Mouse (Mus musculus): ENCODE results near the gene Galm. TPM values are rescaled to one million over a fixed set of nuclear protein-coding genes. Genes with fewer than 3 reads are reported as not detected.
"Not testable (repeated sequence)": the region's sequence is repeated elsewhere in the genome, so short reads cannot be mapped to it uniquely, and the experiment has no call there.

Galm gene
- polyA plus RNA-seq, 1 experiment, result 27.5 TPM

GRCm38 (mm10) chr17:80180468-80180867, 53.2 kb downstream of the Galm start:
- Histone ChIP-seq H3K27me3 (ENCODE audit: control insufficient read depth, insufficient read depth, low read length) (no peaks in the 10 kb centered on the region), H3K4me3 (ENCODE audit: control insufficient read depth, low read depth, low read length) (no peak overlapping the region), H3K4me1 (ENCODE audit: control insufficient read depth, insufficient read depth, low read length) (no peaks in the 10 kb centered on the region), H3K27ac (ENCODE audit: control insufficient read depth, insufficient read depth, low read depth, low read length) (no peak overlapping the region), H3K36me3 (ENCODE audit: control insufficient read depth, insufficient read depth, low read length) (no peaks in the 10 kb centered on the region)
- no peak for TF ChIP-seq CTCF (IDR thresholded peaks at IDR 0.05; ENCODE audit: control insufficient read depth, insufficient read depth, insufficient replicate concordance, low read depth, low read length)
- no peak for TF ChIP-seq POLR2A (IDR thresholded peaks at IDR 0.05; ENCODE audit: control insufficient read depth, low read depth, low read length)

GRCm38 (mm10) chr17:80183615-80184014, 56.3 kb downstream of the Galm start:
- Histone ChIP-seq H3K27me3 (ENCODE audit: control insufficient read depth, insufficient read depth, low read length) (no peaks in the 10 kb centered on the region), H3K4me1 (ENCODE audit: control insufficient read depth, insufficient read depth, low read length) (no peaks in the 10 kb centered on the region), H3K27ac (ENCODE audit: control insufficient read depth, insufficient read depth, low read depth, low read length) (no peak overlapping the region), H3K36me3 (ENCODE audit: control insufficient read depth, insufficient read depth, low read length) (no peaks in the 10 kb centered on the region), H3K4me3 (ENCODE audit: control insufficient read depth, low read depth, low read length) (no peak overlapping the region)
- TF ChIP-seq CTCF (IDR thresholded peaks at IDR 0.05; ENCODE audit: control insufficient read depth, insufficient read depth, insufficient replicate concordance, low read depth, low read length), result no peak
- no peak for TF ChIP-seq POLR2A (IDR thresholded peaks at IDR 0.05; ENCODE audit: control insufficient read depth, low read depth, low read length)

DNA sequence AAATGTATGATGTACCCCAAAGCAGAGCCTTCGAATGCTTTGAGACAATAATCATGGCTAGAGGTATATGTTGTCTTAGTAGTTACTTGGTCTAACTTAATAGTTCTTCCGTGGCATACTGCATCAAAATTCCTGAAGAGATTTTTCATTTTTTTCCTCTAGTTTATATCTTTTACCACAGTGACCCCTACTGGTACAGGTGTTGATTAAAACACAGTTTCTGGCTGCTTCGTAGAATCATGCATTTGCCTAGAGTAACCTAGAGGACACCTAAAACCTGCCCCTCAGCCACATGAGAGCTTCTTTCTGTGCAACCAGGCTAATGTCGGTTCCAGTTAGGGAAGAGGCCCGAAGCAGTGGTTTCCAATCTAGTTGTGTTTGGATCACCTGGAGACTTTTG, 65.8 kb downstream of the Galm start:
- H3K4me1 ChIP-seq (ENCODE audit: control insufficient read depth, insufficient read depth, low read length), result no peaks in the 10 kb centered on the region
- no peaks in the 10 kb centered on the region for H3K36me3 ChIP-seq (ENCODE audit: control insufficient read depth, insufficient read depth, low read length)
- H3K27ac ChIP-seq (ENCODE audit: control insufficient read depth, insufficient read depth, low read depth, low read length), result no peak overlapping the region
- no peaks in the 10 kb centered on the region for H3K27me3 ChIP-seq (ENCODE audit: control insufficient read depth, insufficient read depth, low read length)
- TF ChIP-seq POLR2A (IDR thresholded peaks at IDR 0.05; ENCODE audit: control insufficient read depth, low read depth, low read length), result no peak
- TF ChIP-seq CTCF (IDR thresholded peaks at IDR 0.05; ENCODE audit: control insufficient read depth, insufficient read depth, insufficient replicate concordance, low read depth, low read length), result no peak
- H3K4me3 ChIP-seq (ENCODE audit: control insufficient read depth, low read depth, low read length), result no peak overlapping the region

GRCm38 (mm10) chr17:80199160-80199778, 72.0 kb downstream of the Galm start:
- peaks cover 2% of the 10 kb centered on the region for H3K36me3 ChIP-seq (ENCODE audit: control insufficient read depth, insufficient read depth, low read length)

GRCm38 (mm10) chr17:80205657-80206056, 78.4 kb downstream of the Galm start:
- H3K36me3 ChIP-seq (ENCODE audit: control insufficient read depth, insufficient read depth, low read length), result peaks cover 5% of the 10 kb centered on the region

More at GRCm38 (mm10) chr17:80199160-80199778, 72.0 kb downstream of the Galm start:
- H3K27ac ChIP-seq (ENCODE audit: control insufficient read depth, insufficient read depth, low read depth, low read length), result no peak overlapping the region
- H3K4me1 ChIP-seq (ENCODE audit: control insufficient read depth, insufficient read depth, low read length), result no peaks in the 10 kb centered on the region
- H3K4me3 ChIP-seq (ENCODE audit: control insufficient read depth, low read depth, low read length), result no peak overlapping the region
- TF ChIP-seq CTCF (IDR thresholded peaks at IDR 0.05; ENCODE audit: control insufficient read depth, insufficient read depth, insufficient replicate concordance, low read depth, low read length), result no peak
- TF ChIP-seq POLR2A (IDR thresholded peaks at IDR 0.05; ENCODE audit: control insufficient read depth, low read depth, low read length), result no peak
- H3K27me3 ChIP-seq (ENCODE audit: control insufficient read depth, insufficient read depth, low read length), result no peaks in the 10 kb centered on the region

DNA sequence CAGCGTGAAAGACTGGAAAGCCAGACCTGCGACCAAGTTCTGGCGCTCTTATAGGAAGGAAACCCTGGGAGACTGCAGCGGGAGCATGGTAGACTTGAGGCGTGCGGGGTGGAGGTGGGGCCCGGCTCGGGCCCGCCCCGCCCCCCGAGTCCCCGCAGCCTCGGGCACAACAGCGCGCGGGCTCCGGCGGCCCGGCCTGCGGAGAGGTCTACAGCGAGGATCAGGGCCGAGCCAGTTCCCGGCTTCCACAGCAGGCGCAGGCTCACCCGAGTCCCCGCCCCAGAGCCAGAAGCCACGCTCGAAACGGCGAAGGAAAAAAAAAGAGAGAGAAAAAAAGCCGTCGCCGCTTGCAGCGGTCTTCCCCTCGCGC, 79.0 kb downstream of the Galm start:
- peak overlapping the region; percentile 95 for H3K4me3 ChIP-seq (ENCODE audit: control insufficient read depth, low read depth, low read length)
- H3K27ac ChIP-seq (ENCODE audit: control insufficient read depth, insufficient read depth, low read depth, low read length), result peak overlapping the region; percentile 99
- H3K27me3 ChIP-seq (ENCODE audit: control insufficient read depth, insufficient read depth, low read length), result no peaks in the 10 kb centered on the region
- no peaks in the 10 kb centered on the region for H3K4me1 ChIP-seq (ENCODE audit: control insufficient read depth, insufficient read depth, low read length)
- peaks cover 5% of the 10 kb centered on the region for H3K36me3 ChIP-seq (ENCODE audit: control insufficient read depth, insufficient read depth, low read length)
- no peak for TF ChIP-seq POLR2A (IDR thresholded peaks at IDR 0.05; ENCODE audit: control insufficient read depth, low read depth, low read length)

More at GRCm38 (mm10) chr17:80205657-80206056, 78.4 kb downstream of the Galm start:
- no peak for TF ChIP-seq CTCF (IDR thresholded peaks at IDR 0.05; ENCODE audit: control insufficient read depth, insufficient read depth, insufficient replicate concordance, low read depth, low read length)
- no peak for TF ChIP-seq POLR2A (IDR thresholded peaks at IDR 0.05; ENCODE audit: control insufficient read depth, low read depth, low read length)
- Histone ChIP-seq H3K27ac (ENCODE audit: control insufficient read depth, insufficient read depth, low read depth, low read length) (no peak overlapping the region; the same call in 1 of the 2 replicates), H3K4me3 (ENCODE audit: control insufficient read depth, low read depth, low read length) (peak overlapping the region; percentile 95), H3K27me3 (ENCODE audit: control insufficient read depth, insufficient read depth, low read length) (no peaks in the 10 kb centered on the region), H3K4me1 (ENCODE audit: control insufficient read depth, insufficient read depth, low read length) (no peaks in the 10 kb centered on the region)

DNA sequence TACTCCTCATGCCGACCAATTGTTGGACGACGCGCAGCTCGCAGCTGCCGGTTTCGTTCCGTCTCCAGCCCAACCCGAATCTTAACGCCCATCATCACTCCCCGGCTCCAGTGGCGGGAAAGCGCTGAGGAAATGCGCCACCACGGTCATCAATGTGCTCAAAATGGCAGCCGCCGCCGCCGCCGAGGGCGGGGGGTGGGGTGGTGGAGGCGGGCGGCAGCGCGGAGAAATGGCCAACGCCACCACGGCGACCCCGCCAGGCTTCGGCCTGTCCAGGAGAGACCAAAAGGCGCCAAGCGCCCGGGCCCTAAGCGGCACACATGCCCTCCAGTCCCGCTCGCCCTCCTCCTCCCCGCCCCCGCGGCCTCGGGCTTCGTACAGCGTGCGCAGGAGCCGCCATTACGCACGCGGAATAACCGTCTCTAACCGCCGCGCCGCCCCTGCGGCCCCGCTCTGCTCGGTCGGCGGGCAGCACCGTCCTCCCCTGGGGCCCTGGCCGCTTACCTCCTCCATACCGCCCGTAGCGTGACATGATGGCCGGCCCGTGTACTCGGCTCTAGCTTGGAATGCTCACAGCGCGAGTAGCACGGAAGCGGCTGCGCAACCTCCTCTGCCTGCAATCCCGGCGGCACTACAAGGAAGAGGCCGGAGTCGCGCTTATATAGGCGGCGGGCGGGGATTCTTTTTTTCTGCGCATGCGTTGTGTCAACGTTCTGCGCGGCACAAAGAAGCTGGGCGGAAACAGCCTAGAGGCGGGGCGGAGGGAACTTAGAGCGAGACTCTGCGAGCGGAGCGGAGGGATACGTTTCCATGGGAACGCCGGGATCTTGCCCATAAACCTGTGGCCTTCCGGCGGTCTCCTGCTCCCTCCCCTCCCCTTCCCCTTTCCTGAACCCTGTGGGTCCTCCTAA, 79.7 kb downstream of the Galm start, which contains the start of the genes Srsf7 and Ttc39d:
Gene Srsf7, minus strand, starts transcription at position 637 of the 911 bp plus-strand sequence.
Gene Ttc39d, plus strand, starts transcription at position 790 of the 911 bp plus-strand sequence.
- H3K36me3 ChIP-seq (ENCODE audit: control insufficient read depth, insufficient read depth, low read length), result peaks cover 5% of the 10 kb centered on the region
- no peaks in the 10 kb centered on the region for H3K4me1 ChIP-seq (ENCODE audit: control insufficient read depth, insufficient read depth, low read length)
- peak within 1 kb of the TSS; percentile 95 for H3K4me3 ChIP-seq (ENCODE audit: control insufficient read depth, low read depth, low read length)
- H3K27ac ChIP-seq (ENCODE audit: control insufficient read depth, insufficient read depth, low read depth, low read length), result peak within 1 kb of the TSS; percentile 99
- TF ChIP-seq POLR2A (IDR thresholded peaks at IDR 0.05; ENCODE audit: control insufficient read depth, low read depth, low read length), result peak; percentile 100
- no peak; the same call in 1 of the 2 replicates for TF ChIP-seq CTCF (IDR thresholded peaks at IDR 0.05; ENCODE audit: control insufficient read depth, insufficient read depth, insufficient replicate concordance, low read depth, low read length)
- no peaks in the 10 kb centered on the region for H3K27me3 ChIP-seq (ENCODE audit: control insufficient read depth, insufficient read depth, low read length)

DNA sequence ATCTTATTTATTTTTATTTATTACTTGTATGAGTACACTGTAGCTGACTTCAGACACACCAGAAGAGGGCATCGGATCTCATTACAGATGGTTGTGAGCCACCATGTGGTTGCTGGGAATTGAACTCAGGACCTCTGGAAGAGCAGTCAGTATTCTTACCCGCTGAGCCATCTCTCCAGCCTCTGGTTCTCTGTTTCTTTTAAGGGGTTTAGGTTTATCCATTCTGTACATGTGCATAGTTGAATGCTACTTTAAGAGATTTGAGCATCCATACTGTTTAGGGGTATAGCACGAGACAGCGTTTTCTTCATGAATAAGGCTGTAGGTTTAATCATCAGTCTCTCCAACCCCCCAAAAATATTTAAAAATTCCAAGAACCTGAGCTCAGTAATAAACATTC, 86.7 kb downstream of the Galm start:
- not testable (repeated sequence) for H3K4me3 ChIP-seq (ENCODE audit: control insufficient read depth, low read depth, low read length); H3K36me3 ChIP-seq (ENCODE audit: control insufficient read depth, insufficient read depth, low read length); H3K4me1 ChIP-seq (ENCODE audit: control insufficient read depth, insufficient read depth, low read length); H3K27ac ChIP-seq (ENCODE audit: control insufficient read depth, insufficient read depth, low read depth, low read length); H3K27me3 ChIP-seq (ENCODE audit: control insufficient read depth, insufficient read depth, low read length)
